Mouse (Mus musculus): ENCODE results near the gene Fxyd2. TPM values are rescaled to one million over a fixed set of nuclear protein-coding genes. Genes with fewer than 3 reads are reported as not detected.

Fxyd2 gene
- not detected for total RNA-seq (2023)

DNA sequence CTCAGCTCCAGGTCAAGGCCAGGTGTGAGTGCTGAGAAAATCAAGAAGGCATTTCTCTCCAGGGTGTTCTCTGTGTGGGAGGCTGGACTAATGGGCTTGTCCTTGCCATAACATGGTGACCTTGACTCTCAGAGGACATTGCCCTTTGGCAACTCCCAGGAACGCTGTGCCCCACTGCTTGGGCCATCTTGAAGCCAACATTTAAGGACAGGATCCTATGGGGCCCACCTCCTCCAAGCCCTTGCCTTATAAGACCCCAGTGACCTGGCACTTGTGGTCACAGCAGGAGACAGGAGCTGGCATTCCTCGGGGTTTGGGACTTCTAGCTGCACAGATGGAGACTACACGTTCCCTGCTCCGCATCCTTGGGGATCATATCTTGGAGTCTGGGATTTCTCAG is at the start of gene Fxyd2:
Gene Fxyd2 (plus strand): TSS at position 236 of the 400 bp plus-strand sequence.

DNA sequence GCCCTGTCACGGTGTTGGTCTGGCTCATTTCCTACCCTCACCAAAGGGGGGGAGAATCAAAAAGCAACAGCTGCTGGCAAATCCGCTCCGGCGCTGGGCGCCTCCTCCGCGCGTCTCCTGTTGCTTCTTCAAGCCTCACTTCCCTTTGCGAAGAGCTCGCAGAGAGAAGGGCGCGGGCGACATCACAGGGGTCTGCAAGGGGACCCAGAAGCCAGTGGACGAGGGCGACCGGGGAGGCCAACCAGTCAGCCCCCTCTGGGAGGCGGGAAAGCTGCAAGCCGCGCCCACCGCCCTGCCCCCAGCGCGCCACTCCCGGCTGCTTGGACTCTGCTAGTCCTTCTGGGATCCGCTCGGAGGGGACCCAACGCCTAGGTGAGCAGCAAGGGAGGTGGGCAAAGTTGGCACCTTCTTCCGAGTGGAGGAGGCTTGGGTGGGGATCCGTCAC is 29.3 kb upstream of the Fxyd2 start, which contains the start of gene Fxyd6:
Gene Fxyd6 (plus strand): TSS at position 69 of the 445 bp plus-strand sequence.

DNA sequence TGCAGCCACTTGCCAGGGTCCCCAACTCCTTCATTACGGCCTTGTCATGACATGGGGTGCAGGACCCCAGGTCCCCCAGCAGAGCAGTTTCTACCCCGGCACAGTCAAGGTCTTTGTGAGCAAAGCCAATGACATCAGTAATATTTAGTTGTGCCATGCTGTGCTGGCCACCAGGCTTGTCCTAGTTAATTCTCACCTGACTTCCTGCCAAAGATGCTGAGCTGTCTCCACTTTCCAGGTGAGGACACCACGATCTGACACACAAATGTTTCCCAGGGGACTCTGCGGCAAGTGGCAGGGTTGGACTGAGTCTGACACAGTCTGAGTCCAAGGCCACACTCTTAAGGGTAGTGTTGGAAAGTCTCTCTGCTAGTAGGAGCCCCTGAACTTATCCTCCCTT is 27.0 kb downstream of the Fxyd2 start, which contains the start of gene Dscaml1:
Gene Dscaml1 (plus strand): TSS at position 173 of the 400 bp plus-strand sequence.

Other genes starting within 250 kb of the Fxyd2 start
- gene BC049352, start 217.7 kb upstream of the Fxyd2 start, total RNA-seq (2023), result not detected
- gene Tmprss4, start 195.6 kb upstream of the Fxyd2 start, total RNA-seq (2023), result not detected
- 23.7 TPM for gene Il10ra, start 130.5 kb upstream of the Fxyd2 start, total RNA-seq (2023)
- gene Tmprss13, start 80.6 kb upstream of the Fxyd2 start, total RNA-seq (2023), result not detected
- gene Fxyd6, start 29.5 kb upstream of the Fxyd2 start, total RNA-seq (2023), result not detected
- gene Dscaml1, start 27.0 kb downstream of the Fxyd2 start, total RNA-seq (2023), result not detected